Mouse (Mus musculus) gastrocnemius, postnatal 25 days (tissue): ENCODE results near the gene Mapk7. TPM values are rescaled to one million over a fixed set of nuclear protein-coding genes. Genes with fewer than 3 reads are reported as not detected.
A peak's percentile ranks its signal among the peaks of the same experiment; 100 is the strongest.

ENCODE experiments used
- DNase-seq: peaks from one replicate; pipeline ENCODE4 v3.0.0; 2022
- total RNA-seq, 2 experiments: library from RNA; stranded (reverse); gene quantifications; 1 replicate in 1 of 2; 2 replicates in 1 of 2; pipeline ENCODE4 v1.2.3; 2021

Mapk7 gene
- total RNA-seq, 2 experiments from 2014 or later = 3.2 to 4.5 TPM

DNA sequence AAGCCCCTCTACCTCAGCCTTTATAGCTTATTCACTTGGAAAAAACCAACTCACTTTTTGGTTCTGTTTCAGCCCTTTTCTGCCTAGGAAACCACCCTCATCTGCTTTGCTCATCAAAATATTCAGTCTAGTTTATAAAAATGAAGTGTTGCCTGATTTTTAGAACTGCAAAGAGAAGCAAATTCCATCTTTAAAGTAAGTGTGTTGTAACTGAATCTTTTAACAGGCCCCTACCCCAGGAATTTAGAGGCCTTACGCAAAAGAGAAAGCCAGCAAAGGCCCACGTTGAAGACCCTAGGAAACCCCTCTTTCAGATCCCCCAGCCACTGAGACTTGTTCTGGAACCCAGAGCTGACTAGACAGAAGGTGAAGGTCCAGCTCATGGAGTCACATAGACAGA lies 30.1 kb downstream of the Mapk7 start:
- no peak for DNase-seq

DNA sequence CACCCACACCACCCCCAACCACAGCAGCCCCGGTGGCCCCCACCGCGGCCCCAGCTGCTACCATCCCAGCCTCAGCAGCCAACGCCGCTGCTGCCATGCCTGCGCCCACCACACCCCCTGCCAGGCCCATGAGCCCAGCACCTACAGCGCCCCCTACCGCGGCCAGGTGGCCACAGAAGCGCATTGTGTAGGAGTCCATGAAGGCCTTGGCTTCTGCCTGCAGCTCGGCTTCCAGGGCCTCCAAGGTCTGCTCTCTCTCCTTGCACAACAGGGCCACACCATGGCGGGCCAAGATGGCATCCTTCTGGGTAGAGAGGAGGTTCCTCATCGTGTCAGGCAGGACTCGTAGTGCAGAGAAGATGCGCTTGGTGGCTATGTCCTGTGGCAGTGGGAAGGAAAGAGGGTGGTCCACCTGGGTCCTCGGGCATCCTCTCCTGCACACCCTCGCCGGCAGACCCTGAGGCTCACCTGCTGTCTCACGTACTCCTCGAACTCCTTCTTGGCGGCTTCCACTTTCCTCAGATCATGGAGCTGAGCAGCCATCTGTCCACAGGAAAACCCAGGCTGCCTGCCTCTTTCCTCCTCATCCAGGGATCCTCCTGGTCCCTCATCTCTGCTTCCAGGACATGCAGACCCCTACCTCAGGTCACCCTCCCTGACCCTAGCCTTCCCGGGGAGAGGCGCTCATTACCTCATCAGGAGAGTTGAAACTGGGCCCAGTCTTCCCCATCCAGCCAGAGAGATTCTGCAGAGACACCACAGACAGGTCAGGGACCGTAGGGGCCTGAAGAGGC lies 44.5 kb downstream of the Mapk7 start:
- DNase-seq = no peak

DNA sequence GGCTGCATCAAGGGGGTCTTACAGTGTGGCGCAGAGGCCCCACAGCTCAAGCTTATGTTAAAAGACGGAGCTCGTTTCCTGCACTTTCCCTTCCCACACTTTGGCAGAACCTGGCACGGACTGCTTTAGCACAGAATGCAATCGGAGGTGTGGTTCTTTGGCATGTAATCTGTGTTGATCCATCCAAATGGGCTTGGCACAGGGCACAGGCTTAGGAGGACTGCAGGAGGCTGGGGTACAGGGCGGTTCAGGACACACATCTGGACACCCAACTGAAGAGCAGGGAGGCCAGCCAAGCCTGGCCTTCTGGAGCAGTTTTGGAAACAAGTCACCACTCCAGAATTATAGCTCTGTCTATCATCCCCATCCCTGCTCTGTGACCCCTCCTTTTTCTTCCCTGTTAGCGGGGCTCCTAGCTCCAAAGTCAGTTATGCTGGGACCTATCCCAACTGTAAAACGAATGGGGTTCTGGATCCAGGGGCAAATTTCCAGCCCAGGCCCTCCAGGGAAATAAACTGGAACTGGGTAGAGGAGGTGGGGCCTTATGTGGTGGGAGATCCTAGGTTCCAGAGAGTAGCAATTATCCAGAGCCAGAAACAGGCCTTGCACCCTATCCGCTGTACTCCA lies 45.5 kb downstream of the Mapk7 start:
- peak; percentile 79 for DNase-seq

DNA sequence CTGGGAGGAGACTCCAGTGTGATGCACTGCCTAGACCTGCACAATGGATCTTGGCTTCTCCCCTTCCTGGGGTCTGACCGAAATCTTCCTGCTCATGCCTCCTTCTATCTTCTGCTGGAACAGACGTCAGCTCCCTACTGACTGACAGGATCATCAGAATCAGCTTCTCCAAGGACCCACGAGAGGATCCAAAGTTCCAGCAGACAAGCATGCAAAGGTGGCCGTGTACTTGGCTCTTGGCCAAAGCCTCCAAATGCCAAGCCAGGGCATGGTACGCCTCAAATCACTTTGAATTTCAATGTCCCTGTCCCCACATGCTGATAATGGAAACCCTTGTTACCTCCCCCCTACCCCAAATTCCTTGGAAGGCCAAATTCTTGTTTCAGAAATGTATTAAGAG lies 46.2 kb downstream of the Mapk7 start:
- DNase-seq = no peak

DNA sequence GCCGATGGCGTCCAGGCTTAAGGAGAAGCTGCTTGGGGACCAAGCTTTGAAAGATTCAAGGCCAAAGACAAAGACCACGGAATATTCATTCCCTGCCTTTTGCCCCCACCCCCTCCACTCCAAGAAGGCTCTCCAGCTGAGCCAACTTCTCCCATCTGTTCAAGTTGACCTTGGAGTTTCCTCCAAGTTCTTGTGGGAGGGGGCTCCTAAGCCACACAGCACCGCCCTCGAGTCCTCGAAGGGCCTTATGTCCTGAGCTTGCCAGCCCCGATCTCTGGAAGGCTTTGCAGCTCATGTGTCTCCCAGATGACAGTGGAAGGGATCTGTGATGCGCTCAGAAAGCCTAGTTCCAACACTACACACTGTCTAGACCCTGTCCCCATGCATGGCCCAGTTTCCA lies 46.9 kb downstream of the Mapk7 start:
- peak; percentile 39 for DNase-seq

DNA sequence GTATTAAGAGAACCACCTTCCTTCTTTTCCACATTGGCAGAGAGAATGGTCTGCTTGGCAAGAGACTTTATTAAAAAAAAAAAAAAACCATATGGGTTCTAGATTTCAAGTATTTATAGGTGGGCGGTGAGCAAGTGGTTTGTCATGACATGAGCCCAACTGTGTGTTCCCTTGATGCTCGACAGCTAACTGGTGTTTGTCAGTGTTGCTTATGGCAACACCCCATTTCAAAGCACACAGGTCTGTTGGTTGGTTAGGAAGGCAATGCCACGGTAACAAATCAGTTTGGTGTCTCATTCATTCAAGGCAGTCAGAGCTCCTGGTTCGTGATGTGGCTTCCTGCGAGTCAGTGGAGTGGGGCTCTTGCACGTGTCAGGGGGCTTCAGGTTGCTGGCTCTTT lies 50.4 kb downstream of the Mapk7 start:
- DNase-seq = no peak

DNA sequence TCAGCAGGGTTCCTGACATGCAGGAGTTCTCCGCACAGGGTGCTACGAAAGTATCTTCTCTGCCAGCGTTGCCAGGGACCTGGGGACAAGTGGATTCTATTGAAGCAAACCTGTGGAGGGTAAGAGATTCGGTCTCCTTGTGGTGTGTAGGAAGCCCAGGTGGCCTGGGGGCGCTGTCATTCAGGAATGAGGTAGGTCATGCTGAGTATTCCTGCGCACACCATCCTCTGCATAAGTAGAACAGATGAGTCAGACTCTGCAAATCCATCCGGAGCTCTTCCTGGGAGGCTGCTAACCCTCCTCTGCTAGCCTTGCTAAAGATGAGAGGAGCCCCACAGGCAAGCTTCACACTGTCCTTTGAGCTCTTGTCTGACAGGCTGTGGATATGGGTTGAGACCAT lies 52.5 kb downstream of the Mapk7 start:
- DNase-seq = no peak

DNA sequence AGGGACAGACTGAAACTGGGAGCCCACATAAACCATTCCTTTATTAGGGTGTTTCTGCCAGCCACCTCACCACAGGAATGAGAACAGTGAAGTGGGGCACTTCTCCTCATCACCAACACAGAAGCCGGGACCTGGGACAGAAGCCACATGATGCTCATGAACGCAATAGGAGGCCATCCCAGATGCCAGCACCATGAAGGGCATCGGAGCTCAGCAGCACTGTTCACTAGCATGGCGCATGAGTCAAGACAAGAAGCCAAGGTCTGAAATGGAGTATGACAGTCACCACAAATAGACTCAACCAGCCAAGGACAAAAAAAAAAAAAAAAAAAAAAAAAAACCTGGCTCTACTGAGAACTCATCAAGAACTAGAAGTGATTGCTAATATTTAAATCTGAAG lies 53.8 kb downstream of the Mapk7 start:
- DNase-seq = no peak

DNA sequence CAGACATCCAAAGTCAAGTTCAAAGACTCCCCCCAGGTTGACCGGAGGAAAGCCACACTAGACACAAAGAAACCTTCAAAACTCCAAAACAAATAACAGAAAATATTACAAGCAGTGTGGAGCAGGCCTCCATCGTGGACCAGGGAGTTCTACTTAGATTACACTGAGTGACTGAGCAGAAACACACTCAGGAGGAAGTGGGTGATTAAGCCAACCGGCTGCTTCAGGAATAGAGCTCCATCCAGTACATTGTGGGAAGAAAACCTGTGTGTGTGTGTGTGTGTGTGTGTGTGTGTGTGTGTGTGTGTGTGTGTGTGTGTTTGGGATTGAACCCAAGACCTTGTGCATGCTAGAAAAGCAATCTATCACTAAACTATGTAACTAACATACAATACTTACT lies 55.0 kb downstream of the Mapk7 start:
- DNase-seq = no peak

Other genes starting within 250 kb of the Mapk7 start
- gene Aldh3a2, start 226.9 kb downstream of the Mapk7 start, total RNA-seq = 10 to 100 TPM; 12.6 to 12.8 TPM
- not detected for gene Slc47a2, start 151.5 kb downstream of the Mapk7 start, total RNA-seq
- gene Slc47a1, start 116.1 kb downstream of the Mapk7 start, total RNA-seq = 10 to 100 TPM; 16.1 to 20.7 TPM
- under 1 TPM; 0.21 to 0.33 TPM for gene Rnf112, start 40.3 kb downstream of the Mapk7 start, total RNA-seq
- 10 to 100 TPM; 41.9 to 52.4 TPM for gene Mfap4, start 9.0 kb downstream of the Mapk7 start, total RNA-seq
- gene B9d1, start 10.7 kb upstream of the Mapk7 start, total RNA-seq = 1 to 10 TPM; 5.5 to 7.4 TPM
- gene Epn2, start 85.3 kb upstream of the Mapk7 start, total RNA-seq = 10 to 100 TPM; 15.0 to 15.5 TPM
- 1 to 10 TPM; 4.0 to 5.9 TPM for gene Grap, start 158.9 kb upstream of the Mapk7 start, total RNA-seq
- under 1 TPM; 0.10 to 0.29 TPM for gene Fam83g, start 189.7 kb upstream of the Mapk7 start, total RNA-seq
- not detected for gene Slc5a10, start 226.4 kb upstream of the Mapk7 start, total RNA-seq